Mouse (Mus musculus) right cerebral cortex, postnatal 4 days (tissue): Measurements from ENCODE around the gene Tmem189.

Source experiments
- DNase-seq: peaks from one replicate; pipeline ENCODE4 v3.0.0-alpha.2; 2022

Gene Tmem189

DNA sequence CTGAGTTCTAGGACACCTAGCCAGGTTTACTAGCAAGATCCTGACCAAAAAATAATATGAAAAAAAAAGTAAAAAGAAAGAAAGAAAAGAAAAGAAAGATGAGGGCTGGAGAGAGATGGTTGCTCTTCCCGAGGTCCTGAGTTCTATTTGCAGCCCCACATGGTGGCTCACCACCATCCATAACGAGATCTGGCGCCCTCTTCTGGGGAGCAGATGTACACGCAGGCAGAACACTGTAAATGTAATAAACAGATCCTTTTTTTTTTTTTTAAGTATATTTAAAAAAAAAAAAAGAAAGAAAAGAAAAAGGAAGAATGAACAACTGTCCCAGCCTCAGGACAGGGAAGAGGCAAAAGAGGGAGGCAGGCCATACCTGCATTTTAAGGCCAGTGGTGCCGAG lies 11.0 kb downstream of the Tmem189 start:
- DNase-seq, result no peak

- no peak for DNase-seq
Measured at GRCm38 (mm10) chr2:167675120-167675909, 14.3 kb downstream of the Tmem189 start.

- DNase-seq, result no peak
Measured at GRCm38 (mm10) chr2:167672212-167672685, 17.4 kb downstream of the Tmem189 start.

GRCm38 (mm10) chr2:167671101-167671633 lies 18.5 kb downstream of the Tmem189 start:
- DNase-seq, result no peak

- DNase-seq, result no peak
Measured at GRCm38 (mm10) chr2:167669398-167669797, 20.2 kb downstream of the Tmem189 start.

DNA sequence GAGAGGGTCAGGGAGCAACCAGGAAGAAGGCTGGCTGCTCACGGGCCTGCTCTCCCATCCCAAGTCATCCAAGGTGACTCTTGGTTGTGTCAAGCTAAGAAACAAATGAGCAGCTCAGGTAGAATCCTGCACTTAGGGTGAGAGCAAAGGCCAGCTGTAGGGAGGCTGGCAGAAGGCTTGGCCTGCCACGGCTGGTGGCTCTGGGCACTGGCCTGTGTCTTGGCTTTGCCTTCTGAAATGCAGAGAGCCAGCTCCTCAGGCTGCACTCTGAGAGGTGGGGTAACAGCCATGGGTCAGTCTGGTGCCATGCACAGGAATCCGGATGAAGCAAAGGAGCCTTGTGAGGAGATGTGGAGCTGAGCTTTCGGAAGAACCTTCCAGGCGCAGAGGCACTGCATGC lies 21.2 kb downstream of the Tmem189 start:
- no peak for DNase-seq

GRCm38 (mm10) chr2:167665972-167666713 lies 23.5 kb downstream of the Tmem189 start:
- no peak for DNase-seq

GRCm38 (mm10) chr2:167662713-167663112 lies 26.9 kb downstream of the Tmem189 start:
- DNase-seq, result no peak

- peak; percentile 97 for DNase-seq
Measured at GRCm38 (mm10) chr2:167661270-167662203, 28.1 kb downstream of the Tmem189 start, which contains the start of gene Gm20431. Gm20431 (minus strand) TSS chr2:167661496.

DNA sequence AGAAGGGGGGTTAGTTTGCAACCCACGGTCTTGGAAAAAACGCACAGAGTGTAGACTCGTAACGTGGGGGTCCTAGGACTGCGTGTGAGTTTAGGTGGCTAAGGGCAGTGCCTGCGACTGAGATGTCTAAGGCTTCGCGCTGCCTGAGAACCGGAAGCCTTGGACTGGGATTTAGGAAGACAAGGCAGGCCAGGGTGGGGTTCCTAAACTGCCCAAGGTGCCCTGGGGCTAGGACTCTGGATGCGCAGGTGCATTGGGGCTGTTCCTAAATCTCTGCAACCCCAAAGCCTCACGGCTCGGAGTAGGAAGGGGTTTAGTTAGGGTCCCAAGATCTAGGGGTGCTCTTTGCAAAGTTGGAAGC lies 29.0 kb downstream of the Tmem189 start:
- DNase-seq, result no peak

- peak; percentile 58 for DNase-seq
Measured at GRCm38 (mm10) chr2:167659847-167660610, 29.6 kb downstream of the Tmem189 start.

DNA sequence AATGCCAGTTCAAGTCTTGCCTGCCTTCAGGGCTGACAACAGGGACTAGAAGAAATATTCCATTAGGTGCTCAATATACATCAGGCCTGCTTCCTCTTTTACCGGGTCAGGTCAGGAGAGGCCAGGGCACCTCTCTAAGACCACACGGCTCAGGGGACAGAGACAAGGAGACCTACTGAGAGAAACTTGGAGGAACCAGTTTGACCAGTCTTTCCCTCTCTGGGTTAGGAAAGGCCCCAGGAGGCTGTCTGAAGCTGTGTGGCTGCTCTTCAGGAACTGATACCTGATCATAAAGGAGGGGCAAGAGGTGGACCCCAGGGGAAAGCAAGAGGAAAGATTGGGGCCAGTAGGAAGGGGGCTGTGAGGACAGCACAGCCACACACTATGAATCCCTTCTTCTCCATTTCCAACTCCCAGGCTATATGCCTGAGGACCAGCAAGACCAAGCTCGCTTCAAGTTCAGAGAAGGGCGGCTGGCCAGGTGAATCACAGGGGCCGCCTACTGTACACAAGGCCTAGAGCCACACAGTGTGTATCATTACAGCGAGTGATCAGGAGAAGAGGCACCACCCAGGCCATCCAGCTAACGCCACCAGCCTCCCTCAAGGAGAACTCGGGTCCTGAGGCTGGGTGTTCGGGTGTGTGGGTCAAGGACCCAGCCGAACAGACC lies 30.3 kb downstream of the Tmem189 start:
- DNase-seq, result no peak

GRCm38 (mm10) chr2:167658712-167659111 lies 30.9 kb downstream of the Tmem189 start:
- no peak for DNase-seq

- no peak for DNase-seq
Measured at GRCm38 (mm10) chr2:167657973-167658372, 31.6 kb downstream of the Tmem189 start.

DNA sequence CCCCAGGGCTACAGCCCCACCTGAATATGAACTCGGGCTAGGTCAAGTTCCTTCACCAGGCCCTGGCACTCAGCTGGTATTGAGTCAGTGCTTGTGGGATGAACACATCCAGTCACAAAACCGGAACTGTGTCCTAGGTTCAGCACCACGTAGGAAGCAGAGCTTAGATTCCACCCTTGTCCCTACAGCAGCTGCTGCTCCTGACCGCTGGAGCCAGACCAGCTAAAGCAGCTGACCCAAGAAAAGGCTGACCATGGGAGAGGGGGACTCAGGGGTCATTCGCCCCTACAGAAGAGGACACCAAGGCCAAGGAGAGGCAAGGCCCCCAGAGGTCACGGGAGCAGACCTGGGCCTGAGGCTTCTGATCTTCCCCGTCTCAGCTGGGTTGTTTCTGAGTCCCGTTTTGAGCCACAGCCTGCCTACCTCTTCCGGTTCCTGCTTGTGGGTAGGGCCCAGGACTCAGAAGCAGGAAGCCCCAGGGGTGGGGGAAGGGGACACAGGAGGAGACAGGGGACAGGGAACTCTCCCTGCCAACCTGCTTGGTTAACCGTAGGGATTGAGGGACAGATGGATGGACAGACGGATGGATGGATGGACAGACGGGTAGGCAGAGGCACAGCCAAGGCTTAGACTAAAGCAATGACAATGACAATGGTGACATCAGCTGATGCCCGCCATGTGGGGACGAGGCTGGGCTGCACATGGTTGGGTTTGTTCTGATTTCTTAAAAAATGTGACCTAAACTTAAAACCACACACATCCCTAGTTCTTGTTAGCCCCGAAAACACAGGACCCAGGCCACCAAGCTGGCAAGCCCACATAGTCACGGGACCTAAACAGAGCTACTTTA lies 32.8 kb downstream of the Tmem189 start:
- DNase-seq, result no peak

DNA sequence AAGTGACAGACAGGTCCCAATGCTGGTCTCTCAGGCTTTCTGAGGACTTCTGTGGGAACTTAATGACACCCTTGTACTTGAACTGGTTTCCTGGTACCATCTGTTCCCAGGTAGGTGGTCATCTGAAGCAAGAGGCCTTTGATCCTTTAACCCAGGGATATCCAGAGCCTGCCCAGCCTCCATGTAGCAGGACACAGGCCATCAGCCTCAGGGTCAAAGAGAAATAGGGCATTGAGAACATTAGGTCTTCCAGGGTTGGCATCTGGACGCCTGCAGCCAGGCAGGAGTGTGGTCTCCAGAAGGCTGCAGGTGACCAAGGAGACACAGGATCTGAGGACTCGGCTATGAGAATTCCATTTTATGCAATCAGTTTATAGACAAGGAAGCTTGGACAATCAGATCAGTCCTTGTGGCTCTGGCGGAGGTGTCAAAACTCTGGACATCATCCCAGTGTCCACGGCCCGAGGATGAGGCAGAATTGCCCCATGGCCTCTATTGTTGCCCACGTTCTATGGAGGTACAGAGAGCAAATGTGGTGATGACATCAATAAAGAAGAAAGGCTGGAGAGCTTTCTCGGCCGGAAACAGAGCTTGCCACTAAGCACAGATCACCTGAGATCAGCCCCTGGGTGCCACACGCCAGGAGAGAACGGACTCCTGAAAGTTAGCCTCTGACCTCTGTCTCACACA lies 34.6 kb downstream of the Tmem189 start:
- DNase-seq, result no peak

DNA sequence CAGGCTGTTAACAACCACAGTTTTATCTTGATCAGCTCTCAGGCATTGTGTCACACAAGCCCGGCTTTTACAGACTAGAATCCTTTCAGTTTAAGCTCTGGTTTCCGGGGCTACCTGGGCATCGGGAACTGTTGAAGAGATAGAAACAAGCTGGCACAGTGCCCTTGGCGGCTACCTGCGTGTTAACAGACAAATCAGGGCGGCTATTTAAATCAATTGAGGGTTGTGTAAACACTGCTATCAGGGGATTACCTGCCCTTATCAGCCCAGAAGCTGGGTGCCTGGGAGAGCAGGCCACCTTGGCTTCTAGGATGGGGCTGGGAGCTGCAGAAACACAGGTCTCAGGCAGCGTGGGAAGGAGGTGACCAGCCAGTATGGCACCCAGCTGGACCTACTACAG lies 36.9 kb downstream of the Tmem189 start:
- no peak for DNase-seq

DNA sequence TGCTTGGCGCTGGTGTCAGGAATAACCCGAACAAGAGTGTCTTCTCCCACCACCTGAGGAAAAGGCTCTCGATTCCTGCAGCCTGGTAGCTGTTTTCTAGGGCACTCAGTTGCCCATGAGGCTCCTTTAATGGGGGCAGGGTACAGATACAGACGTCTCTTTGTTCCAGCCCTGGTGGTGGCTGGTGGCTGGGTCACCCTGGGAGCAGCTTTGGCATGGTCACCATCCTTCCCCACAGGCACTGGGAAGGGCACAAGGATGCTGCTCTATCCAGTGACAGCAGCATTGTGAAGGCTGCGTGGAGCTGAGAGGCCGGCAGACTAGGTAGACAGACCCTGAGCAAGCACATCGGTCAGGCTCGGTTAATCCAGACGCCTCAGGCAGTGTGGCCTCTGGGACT lies 38.0 kb downstream of the Tmem189 start:
- DNase-seq, result no peak

GRCm38 (mm10) chr2:167649290-167650032 lies 40.2 kb downstream of the Tmem189 start:
- no peak for DNase-seq
